Mouse (Mus musculus) forebrain, embryonic 11.5 days (tissue): ENCODE results near the gene Dlx5. TPM values are rescaled to one million over a fixed set of nuclear protein-coding genes. Genes with fewer than 3 reads are reported as not detected.
A peak's percentile ranks its signal among the peaks of the same experiment; 100 is the strongest.

Source experiments
- ATAC-seq: fragments of 200-750 bp; cut with Nextera tagmentation; replicated peaks from 2 replicates; pipeline ENCODE4 v1.8.0; 2017; ENCODE audit warnings: moderate TSS enrichment; ENCODE audit not compliant: low FRiP score
- DNase-seq: peaks from one replicate; pipeline ENCODE4 v3.0.0-alpha.2; 2017; ENCODE audit warnings: low spot score
- H3K27ac ChIP-seq: fragments of 300-500 bp; sonication (generic); 2 replicates; pipeline ENCODE4 v1.5.1; 2014; ENCODE audit warnings: low read depth, low read length
- H3K27me3 ChIP-seq: fragments of 300-500 bp; sonication (generic); 2 replicates; pipeline ENCODE4 v1.6.1; 2014; ENCODE audit warnings: mild to moderate bottlenecking, low read length, mixed read lengths; ENCODE audit not compliant: control insufficient read depth, insufficient read depth
- H3K36me3 ChIP-seq: fragments of 300-500 bp; sonication (generic); 2 replicates; pipeline ENCODE4 v1.6.1; 2014; ENCODE audit warnings: mild to moderate bottlenecking, low read length, moderate library complexity, mixed read lengths; ENCODE audit not compliant: control insufficient read depth, insufficient read depth
- H3K4me1 ChIP-seq: fragments of 300-500 bp; sonication (generic); replicated peaks from 2 replicates; pipeline ENCODE4 v1.6.1; 2014; ENCODE audit warnings: low read length, mixed read lengths; ENCODE audit not compliant: control insufficient read depth, insufficient read depth
- H3K4me2 ChIP-seq: fragments of 300-500 bp; sonication (generic); 2 replicates; pipeline ENCODE4 v1.6.1; 2014; ENCODE audit warnings: low read depth, mild to moderate bottlenecking, low read length, moderate library complexity, mixed read lengths; ENCODE audit not compliant: severe bottlenecking
- H3K4me3 ChIP-seq: fragments of 300-500 bp; sonication (generic); 2 replicates; pipeline ENCODE4 v1.5.1; 2014; ENCODE audit warnings: low read depth, low read length
- H3K9ac ChIP-seq: fragments of 300-500 bp; sonication (generic); 2 replicates; pipeline ENCODE4 v1.6.1; 2014; ENCODE audit warnings: low read length
- H3K9me3 ChIP-seq: fragments of 300-500 bp; sonication (generic); 2 replicates; pipeline ENCODE4 v1.6.1; 2016; ENCODE audit warnings: low read length, mixed read lengths; ENCODE audit not compliant: control insufficient read depth
- WGBS: fragments of 180-500 bp; shearing (Covaris S2); extraction: QIAGEN DNeasy Blood & Tissue Kit; methylation state at CpG from one replicate; pipeline ENCODE4 v1.1.7; 2014; 5-methylcytosine and 5-hydroxymethylcytosine counted together
- polyA plus RNA-seq: library from polyadenylated mRNA; unstranded; fragments of >200 nt; fragmentation: Nextera tagmentation; extraction: Ambion mirVana; gene quantifications from 2 replicates; pipeline ENCODE4 v1.2.1, GENCODE M21; 2014

Dlx5 gene
- polyA plus RNA-seq, 1 experiment from 2014 or later = 47.7 TPM

GRCm38 (mm10) chr6:6878841-6879291, 3.0 kb downstream of the Dlx5 start:
- H3K27ac ChIP-seq = peak overlapping the region; percentile 43; the same call in 1 of the 2 replicates
- no peaks in the 10 kb centered on the region for H3K36me3 ChIP-seq
- H3K9ac ChIP-seq = peak overlapping the region; percentile 51; the same call in 1 of the 2 replicates
- H3K9me3 ChIP-seq = no peaks in the 10 kb centered on the region
- under 1% methylated on average over 14 of the region's 14 CpGs for WGBS
- H3K27me3 ChIP-seq = peaks cover 82% of the 10 kb centered on the region
- peak overlapping the region; percentile 56 for H3K4me3 ChIP-seq
- DNase-seq (peak; percentile 75), ATAC-seq (peak; percentile 6; the same call in 1 of the 2 replicates)
- peaks cover 8% of the 10 kb centered on the region; the same call in 1 of the 2 replicates for H3K4me1 ChIP-seq
- H3K4me2 ChIP-seq = peak overlapping the region; percentile 39

GRCm38 (mm10) chr6:6877981-6878840, 3.7 kb downstream of the Dlx5 start:
- peak overlapping the region; percentile 39 for H3K4me2 ChIP-seq
- peak overlapping the region; percentile 43; the same call in 1 of the 2 replicates for H3K27ac ChIP-seq
- H3K4me3 ChIP-seq = peak overlapping the region; percentile 56
- 2% methylated on average over 34 of the region's 34 CpGs for WGBS
- peaks cover 8% of the 10 kb centered on the region; the same call in 1 of the 2 replicates for H3K4me1 ChIP-seq
- peaks cover 80% of the 10 kb centered on the region for H3K27me3 ChIP-seq
- H3K9me3 ChIP-seq = no peaks in the 10 kb centered on the region
- DNase-seq (peak; percentile 69), ATAC-seq (no peak; the same call in 1 of the 2 replicates)
- H3K9ac ChIP-seq = peak overlapping the region; percentile 44
- no peaks in the 10 kb centered on the region for H3K36me3 ChIP-seq

GRCm38 (mm10) chr6:6877346-6877910, 4.5 kb downstream of the Dlx5 start:
- ATAC-seq (no peak), DNase-seq (no peak)
- Histone ChIP-seq H3K36me3 (no peaks in the 10 kb centered on the region), H3K27ac (no peak overlapping the region), H3K9me3 (no peaks in the 10 kb centered on the region), H3K9ac (no peak overlapping the region), H3K27me3 (peaks cover 82% of the 10 kb centered on the region), H3K4me3 (no peak overlapping the region; the same call in 1 of the 2 replicates), H3K4me1 (peaks cover 8% of the 10 kb centered on the region; the same call in 1 of the 2 replicates), H3K4me2 (no peak overlapping the region; the same call in 1 of the 2 replicates)
- WGBS = 16% methylated on average over 5 of the region's 5 CpGs

- Histone ChIP-seq H3K4me1 (peaks cover 8% of the 10 kb centered on the region; the same call in 1 of the 2 replicates), H3K27ac (no peak overlapping the region), H3K36me3 (no peaks in the 10 kb centered on the region), H3K9me3 (no peaks in the 10 kb centered on the region), H3K4me3 (0 out of 2 replicates have a peak overlapping the region, but pooled peaks have one; percentile 7), H3K4me2 (peak overlapping the region; percentile 24; the same call in 1 of the 2 replicates), H3K9ac (peak overlapping the region; percentile 25; the same call in 1 of the 2 replicates), H3K27me3 (peaks cover 86% of the 10 kb centered on the region)
- no peak for DNase-seq
- ATAC-seq = no peak
- WGBS = 14% methylated on average over 7 of the region's 7 CpGs
These were observed 5.2 kb downstream of the Dlx5 start for GRCm38 (mm10) chr6:6876731-6877130.

GRCm38 (mm10) chr6:6876231-6876630, 5.7 kb downstream of the Dlx5 start:
- Histone ChIP-seq H3K27ac (no peak overlapping the region), H3K4me2 (no peak overlapping the region; the same call in 1 of the 2 replicates)
- DNase-seq = no peak

GRCm38 (mm10) chr6:6875676-6876075, 6.2 kb downstream of the Dlx5 start:
- H3K9ac ChIP-seq = no peak overlapping the region
- H3K27ac ChIP-seq = no peak overlapping the region
- peak overlapping the region; percentile 25; the same call in 1 of the 2 replicates for H3K4me2 ChIP-seq
- peaks cover 4% of the 10 kb centered on the region; the same call in 1 of the 2 replicates for H3K4me1 ChIP-seq
- no peak for DNase-seq
- 3% methylated on average over 9 of the region's 9 CpGs for WGBS
- no peak for ATAC-seq
- H3K9me3 ChIP-seq = no peaks in the 10 kb centered on the region
- H3K4me3 ChIP-seq = no peak overlapping the region; the same call in 1 of the 2 replicates
- peaks cover 85% of the 10 kb centered on the region for H3K27me3 ChIP-seq
- no peaks in the 10 kb centered on the region for H3K36me3 ChIP-seq

More at GRCm38 (mm10) chr6:6876231-6876630, 5.7 kb downstream of the Dlx5 start:
- Histone ChIP-seq H3K9me3 (no peaks in the 10 kb centered on the region), H3K4me3 (0 out of 2 replicates have a peak overlapping the region, but pooled peaks have one; percentile 7), H3K36me3 (no peaks in the 10 kb centered on the region), H3K9ac (peak overlapping the region; percentile 25; the same call in 1 of the 2 replicates), H3K27me3 (peaks cover 85% of the 10 kb centered on the region), H3K4me1 (peaks cover 6% of the 10 kb centered on the region; the same call in 1 of the 2 replicates)
- ATAC-seq = no peak
- WGBS = 0% methylated on average over 2 of the region's 2 CpGs

- Histone ChIP-seq H3K4me3 (no peak overlapping the region; the same call in 1 of the 2 replicates), H3K27me3 (peaks cover 86% of the 10 kb centered on the region), H3K36me3 (no peaks in the 10 kb centered on the region), H3K27ac (0 out of 2 replicates have a peak overlapping the region, but pooled peaks have one; percentile 14), H3K4me2 (peak overlapping the region; percentile 25; the same call in 1 of the 2 replicates), H3K4me1 (peaks cover 4% of the 10 kb centered on the region; the same call in 1 of the 2 replicates), H3K9me3 (no peaks in the 10 kb centered on the region), H3K9ac (peak overlapping the region; percentile 24)
- DNase-seq = no peak
- WGBS = under 1% methylated on average over 11 of the region's 11 CpGs
- no peak for ATAC-seq
These were observed 6.7 kb downstream of the Dlx5 start for GRCm38 (mm10) chr6:6875136-6875535.
